Mouse (Mus musculus): ENCODE measurements at regions not wholly inside any gene's neighbourhood (a gene's known extent, or its start where the extent isn't known, plus 50 kb on each side); places are given as distances from the start of the nearest gene placed in this dataset.

DNA sequence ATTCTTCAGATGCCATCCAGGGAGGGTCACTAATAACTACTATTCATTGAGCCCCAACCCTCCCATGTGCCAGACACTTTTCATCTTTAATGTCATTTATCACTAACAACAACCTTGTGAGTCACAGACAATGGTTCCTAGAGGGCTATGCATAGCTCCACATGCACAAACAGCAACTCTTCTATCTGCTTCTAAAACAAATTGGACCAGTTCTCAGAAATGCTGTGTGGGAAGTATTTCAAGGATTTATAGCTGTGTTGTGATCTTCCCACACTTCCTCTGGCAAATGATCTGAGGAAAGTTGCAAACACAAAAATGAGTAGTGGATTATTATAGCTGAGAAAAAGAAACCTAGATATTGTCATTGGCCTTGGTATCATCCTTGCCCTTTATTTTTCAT is 474.3 kb upstream of the Arrdc3 start:
- no peak for ATAC-seq
- H3K4me1 ChIP-seq (replicated peaks; ENCODE audit: control insufficient read depth, insufficient read depth, low read length), result no peaks in the 10 kb centered on the region; the same call in 1 of the 2 replicates
- no peaks in the 10 kb centered on the region for H3K36me3 ChIP-seq (ENCODE audit: control insufficient read depth, insufficient read depth)
- no peaks in the 10 kb centered on the region for H3K9me3 ChIP-seq (ENCODE audit: control insufficient read depth, low read length)
- no peak overlapping the region for H3K4me3 ChIP-seq (replicated peaks; ENCODE audit: low read length)
- H3K27ac ChIP-seq (ENCODE audit: low read length), result no peak overlapping the region
- no peaks in the 10 kb centered on the region for H3K27me3 ChIP-seq (replicated peaks; ENCODE audit: control insufficient read depth, insufficient read depth, low read length)
- no peak overlapping the region for H3K4me2 ChIP-seq (ENCODE audit: low read length)
- H3K9ac ChIP-seq (replicated peaks; ENCODE audit: low read depth, low read length), result no peak overlapping the region

DNA sequence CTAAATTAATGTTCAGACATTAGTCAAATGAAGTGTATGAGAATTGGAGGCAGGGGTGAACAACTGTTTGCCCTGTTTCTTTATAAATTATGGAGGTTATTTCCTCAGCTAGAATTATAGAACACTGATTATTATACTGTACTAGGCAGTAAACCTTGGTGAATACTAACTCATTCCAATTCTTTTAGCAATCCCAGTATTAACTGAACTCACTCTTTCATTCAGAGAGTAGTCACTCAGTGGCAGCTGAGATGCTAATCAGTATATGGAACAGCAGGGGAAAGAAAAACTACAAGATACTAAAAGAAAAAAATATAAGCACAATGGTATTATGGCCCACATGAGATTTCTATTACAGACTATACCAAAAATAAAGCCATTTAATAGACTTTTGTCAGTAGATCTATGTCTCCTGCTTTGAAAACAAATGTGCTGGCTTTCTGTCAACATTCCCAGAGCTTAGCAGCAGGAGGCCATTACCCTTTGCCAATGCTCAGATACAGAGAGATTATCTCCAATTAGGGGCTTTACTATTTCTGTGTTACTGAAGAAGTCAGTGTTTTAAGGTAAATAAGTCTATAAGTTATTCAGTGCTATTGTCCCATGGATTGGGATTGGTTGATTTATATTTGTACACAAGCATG is 473.3 kb upstream of the Arrdc3 start:
- no peaks in the 10 kb centered on the region for H3K9me3 ChIP-seq (ENCODE audit: control insufficient read depth, low read length)
- ATAC-seq, result peak; percentile 43

DNA sequence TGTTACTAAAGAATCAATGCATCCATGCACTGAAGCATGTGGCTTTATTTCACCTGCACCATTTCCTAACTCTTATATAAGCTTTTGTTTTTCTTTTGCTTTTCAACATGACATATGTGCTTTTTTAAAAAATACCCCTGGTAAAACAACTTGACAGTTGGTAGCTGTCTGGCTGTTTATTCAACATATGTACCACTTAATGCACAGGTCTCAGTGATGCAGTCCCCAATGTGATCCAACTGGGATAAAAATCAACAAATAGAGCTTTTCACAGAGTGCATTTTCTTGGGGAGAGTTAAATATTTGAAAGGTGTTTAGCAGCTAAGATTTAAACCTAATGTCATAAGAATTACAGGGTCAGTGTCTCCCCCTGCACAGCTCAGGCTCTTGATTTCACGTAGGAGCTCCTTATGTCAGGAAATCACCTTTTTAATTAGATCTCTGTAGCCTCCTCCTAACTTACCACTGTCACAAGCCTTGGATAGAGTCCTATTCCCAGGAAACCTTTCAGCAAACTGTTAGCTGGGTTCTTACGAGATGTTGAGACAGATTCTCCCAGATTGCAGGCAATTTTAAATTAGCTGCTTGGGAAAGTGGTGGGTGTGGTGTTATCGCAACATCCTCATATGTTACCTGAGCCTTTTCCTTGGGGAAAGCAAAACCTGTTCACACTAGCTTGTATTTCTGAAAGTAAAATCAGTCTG is 464.6 kb upstream of the Arrdc3 start:
- H3K4me1 ChIP-seq (replicated peaks; ENCODE audit: control insufficient read depth, insufficient read depth, low read length), result no peaks in the 10 kb centered on the region; the same call in 1 of the 2 replicates
- no peak overlapping the region for H3K4me3 ChIP-seq (replicated peaks; ENCODE audit: low read length)
- no peak overlapping the region for H3K9ac ChIP-seq (replicated peaks; ENCODE audit: low read depth, low read length)
- no peaks in the 10 kb centered on the region for H3K9me3 ChIP-seq (ENCODE audit: control insufficient read depth, low read length)
- WGBS, result 42% methylated on average over 3 of the region's 3 CpGs
- H3K27me3 ChIP-seq (replicated peaks; ENCODE audit: control insufficient read depth, insufficient read depth, low read length), result no peaks in the 10 kb centered on the region
- peak; percentile 49 for ATAC-seq
- H3K27ac ChIP-seq (ENCODE audit: low read length), result no peak overlapping the region
- no peaks in the 10 kb centered on the region for H3K36me3 ChIP-seq (ENCODE audit: control insufficient read depth, insufficient read depth)
- no peak overlapping the region for H3K4me2 ChIP-seq (ENCODE audit: low read length)

More for the DNA sequence above, 473.3 kb upstream of the Arrdc3 start:
- Histone ChIP-seq H3K36me3 (ENCODE audit: control insufficient read depth, insufficient read depth) (no peaks in the 10 kb centered on the region), H3K4me1 (replicated peaks; ENCODE audit: control insufficient read depth, insufficient read depth, low read length) (no peaks in the 10 kb centered on the region; the same call in 1 of the 2 replicates), H3K4me3 (replicated peaks; ENCODE audit: low read length) (no peak overlapping the region), H3K9ac (replicated peaks; ENCODE audit: low read depth, low read length) (no peak overlapping the region), H3K4me2 (ENCODE audit: low read length) (no peak overlapping the region), H3K27ac (ENCODE audit: low read length) (no peak overlapping the region), H3K27me3 (replicated peaks; ENCODE audit: control insufficient read depth, insufficient read depth, low read length) (no peaks in the 10 kb centered on the region)

DNA sequence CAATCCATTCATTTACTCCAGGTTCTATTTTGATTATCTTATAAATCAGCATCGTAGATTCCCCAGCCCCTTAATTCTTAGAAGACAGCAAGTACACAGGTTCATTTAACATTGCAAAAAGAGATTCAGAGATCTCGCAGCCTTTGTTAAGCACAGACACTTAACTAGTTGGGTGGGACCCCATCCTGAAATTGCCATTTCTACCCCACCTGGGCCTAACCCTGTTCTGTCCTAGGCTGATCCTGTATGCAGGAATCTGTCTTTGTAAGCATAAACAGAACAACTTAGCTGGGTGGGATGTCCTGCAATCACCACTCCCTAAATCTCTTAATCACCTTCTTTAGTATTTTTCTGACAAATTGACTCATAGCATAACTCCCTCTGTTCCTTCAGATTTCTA is 462.8 kb upstream of the Arrdc3 start:
- H3K4me1 ChIP-seq (replicated peaks; ENCODE audit: control insufficient read depth, insufficient read depth, low read length), result no peaks in the 10 kb centered on the region; the same call in 1 of the 2 replicates
- no peak overlapping the region for H3K4me2 ChIP-seq (ENCODE audit: low read length)
- no peaks in the 10 kb centered on the region for H3K27me3 ChIP-seq (replicated peaks; ENCODE audit: control insufficient read depth, insufficient read depth, low read length)
- no peak overlapping the region for H3K9ac ChIP-seq (replicated peaks; ENCODE audit: low read depth, low read length)
- no peak for ATAC-seq
- no peak overlapping the region for H3K4me3 ChIP-seq (replicated peaks; ENCODE audit: low read length)
- no peaks in the 10 kb centered on the region for H3K36me3 ChIP-seq (ENCODE audit: control insufficient read depth, insufficient read depth)
- WGBS, result 86% methylated on average over 2 of the region's 2 CpGs
- H3K27ac ChIP-seq (ENCODE audit: low read length), result no peak overlapping the region
- no peaks in the 10 kb centered on the region for H3K9me3 ChIP-seq (ENCODE audit: control insufficient read depth, low read length)
